Mouse (Mus musculus) hindbrain, embryonic 16.5 days (tissue): ENCODE data around the gene Jag1. TPM values are rescaled to one million over a fixed set of nuclear protein-coding genes. Genes with fewer than 3 reads are reported as not detected.

Experiments
- ATAC-seq: fragments of 200-750 bp; cut with Nextera tagmentation; 2 replicates; pipeline ENCODE4 v1.8.0; 2017; ENCODE audit warnings: moderate TSS enrichment, moderate library complexity
- H3K27ac ChIP-seq: fragments of 300-500 bp; sonication (generic); 2 replicates; pipeline ENCODE4 v1.5.1; 2014; ENCODE audit warnings: low read depth, mild to moderate bottlenecking, control low read depth, low read length, moderate library complexity
- H3K27me3 ChIP-seq: fragments of 300-500 bp; sonication (generic); replicated peaks from 2 replicates; pipeline ENCODE4 v1.6.1; 2014; ENCODE audit warnings: low read length; ENCODE audit not compliant: control insufficient read depth, insufficient read depth
- H3K36me3 ChIP-seq: fragments of 300-500 bp; sonication (generic); 2 replicates; pipeline ENCODE4 v1.6.1; 2014; ENCODE audit warnings: mild to moderate bottlenecking, low read length, moderate library complexity, mixed read lengths; ENCODE audit not compliant: control insufficient read depth, insufficient read depth
- H3K4me1 ChIP-seq: fragments of 300-500 bp; sonication (generic); 2 replicates; pipeline ENCODE4 v1.6.1; 2014; ENCODE audit warnings: low read depth, low read length; ENCODE audit not compliant: control insufficient read depth, insufficient read depth
- H3K4me2 ChIP-seq: fragments of 300-500 bp; sonication (generic); 2 replicates; pipeline ENCODE4 v1.6.1; 2014; ENCODE audit warnings: mild to moderate bottlenecking, low read length, control low read depth, moderate library complexity
- H3K4me3 ChIP-seq: fragments of 300-500 bp; sonication (generic); 2 replicates; pipeline ENCODE4 v1.5.1; 2014; ENCODE audit warnings: mild to moderate bottlenecking, low read length, control low read depth, moderate library complexity
- H3K9ac ChIP-seq: fragments of 300-500 bp; sonication (generic); 2 replicates; pipeline ENCODE4 v1.6.1; 2014; ENCODE audit warnings: low read depth, mild to moderate bottlenecking, control low read depth, low read length, moderate library complexity
- H3K9me3 ChIP-seq: fragments of 300-500 bp; sonication (generic); 2 replicates; pipeline ENCODE4 v1.6.1; 2014; ENCODE audit warnings: mild to moderate bottlenecking, low read length, moderate library complexity; ENCODE audit not compliant: control insufficient read depth
- WGBS: fragments of 180-500 bp; shearing (Covaris S2); extraction: QIAGEN DNeasy Blood & Tissue Kit; methylation state at CpG from one replicate; pipeline ENCODE4 v1.1.7; 2014; 5-methylcytosine and 5-hydroxymethylcytosine counted together
- polyA plus RNA-seq: library from polyadenylated mRNA; unstranded; fragments of >200 nt; fragmentation: Nextera tagmentation; extraction: Ambion mirVana; gene quantifications from 2 replicates; pipeline ENCODE4 v1.2.1, GENCODE M21; 2015

The Jag1 gene
- 5.1 and 9.2 TPM in 2 replicates for polyA plus RNA-seq

DNA sequence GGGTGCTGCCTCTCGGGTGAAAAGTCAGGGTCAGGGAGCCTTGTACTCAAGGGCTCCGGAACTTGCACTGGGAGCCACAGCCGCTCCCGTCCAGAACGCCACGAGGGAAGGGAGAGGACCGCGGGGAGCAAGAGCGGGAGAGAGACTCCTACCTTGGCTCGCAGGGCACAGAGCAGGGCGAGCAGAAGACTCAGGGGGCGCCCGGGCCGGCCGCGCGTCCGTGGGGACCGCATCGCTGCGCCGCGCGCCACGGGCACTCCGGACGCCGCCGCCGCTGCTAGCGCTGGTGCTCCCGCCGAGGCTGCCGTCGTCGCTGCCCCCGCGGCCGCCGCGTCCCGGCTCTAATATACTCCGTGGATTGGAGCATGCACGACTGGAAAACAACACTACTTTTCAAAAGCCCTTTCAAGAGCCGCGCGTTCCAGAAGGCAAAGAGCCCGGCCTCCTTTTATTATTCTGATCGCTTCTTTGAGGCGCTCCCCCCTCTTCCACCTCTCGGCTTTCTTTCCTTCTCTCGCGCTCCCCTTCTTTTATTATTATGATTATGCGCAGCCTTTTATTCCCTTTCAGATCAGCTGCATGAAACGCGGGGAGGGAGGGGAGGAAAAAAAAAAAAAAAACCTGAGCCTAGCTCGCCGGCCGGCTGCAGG is at the start of gene Jag1:
Jag1 (minus strand) TSS at position 620 of the 650 bp plus-strand sequence.
- H3K4me2 ChIP-seq: peak within 1 kb of the TSS; percentile 97
- H3K36me3 ChIP-seq: no peaks in the 10 kb centered on the region
- H3K4me3 ChIP-seq: peak within 1 kb of the TSS; percentile 75
- peaks cover 4% of the 10 kb centered on the region for H3K27me3 ChIP-seq
- 0 out of 2 replicates have a peak, but pooled peaks have one; percentile 1 for ATAC-seq
- peaks cover 25% of the 10 kb centered on the region for H3K4me1 ChIP-seq
- H3K27ac ChIP-seq: peak within 1 kb of the TSS; percentile 87
- WGBS: under 1% methylated on average over 33 of the region's 59 CpGs
- peak within 1 kb of the TSS; percentile 74 for H3K9ac ChIP-seq
- H3K9me3 ChIP-seq: no peaks in the 10 kb centered on the region

DNA sequence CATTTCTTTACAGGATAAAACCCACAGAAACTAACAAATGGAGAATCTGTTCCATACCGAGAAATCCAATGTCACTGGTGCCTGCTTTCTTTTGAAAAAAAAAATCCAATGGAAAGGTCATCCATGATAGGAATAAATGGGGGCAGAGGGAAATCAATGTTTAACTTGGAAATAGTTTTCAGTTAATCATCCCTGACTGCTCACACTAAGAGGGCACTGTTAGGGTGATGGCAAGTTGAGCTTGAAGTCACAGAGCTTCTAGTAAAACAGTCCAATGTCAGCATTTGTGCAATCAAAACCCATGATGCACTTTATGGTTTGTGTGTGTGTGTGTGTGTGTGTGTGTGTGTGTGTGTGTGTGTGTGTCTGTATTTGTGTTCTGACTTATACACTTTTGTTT is 39.6 kb upstream of the Jag1 start:
- 75% methylated on average over 1 of the region's 1 CpGs for WGBS
- no peaks in the 10 kb centered on the region for H3K9me3 ChIP-seq

DNA sequence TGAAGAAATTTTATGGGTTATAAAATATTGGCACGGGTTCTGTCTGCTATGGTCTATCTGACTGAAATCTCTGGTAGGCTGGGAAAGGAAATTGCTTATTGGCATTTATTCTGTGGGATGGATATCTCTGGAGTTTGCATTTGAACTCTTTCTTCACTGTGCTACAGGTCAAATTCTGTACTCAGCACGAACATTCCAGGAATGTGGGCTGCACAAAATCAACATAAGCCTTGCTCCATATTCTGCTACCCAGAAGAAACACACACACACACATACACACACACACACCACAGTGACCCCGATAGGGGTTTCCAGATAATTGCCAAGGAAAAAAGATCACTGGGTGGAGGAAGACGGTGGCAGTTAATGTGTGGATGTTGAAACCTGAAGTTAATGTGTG is 37.4 kb upstream of the Jag1 start:
- Histone ChIP-seq H3K27me3 (no peaks in the 10 kb centered on the region), H3K9me3 (no peaks in the 10 kb centered on the region), H3K4me3 (no peak overlapping the region), H3K4me2 (no peak overlapping the region), H3K36me3 (no peaks in the 10 kb centered on the region), H3K27ac (no peak overlapping the region), H3K9ac (no peak overlapping the region), H3K4me1 (no peaks in the 10 kb centered on the region; the same call in 1 of the 2 replicates)
- no peak for ATAC-seq
- 60% methylated on average over 4 of the region's 4 CpGs for WGBS

More for the DNA sequence above, 39.6 kb upstream of the Jag1 start:
- Histone ChIP-seq H3K9ac (no peak overlapping the region), H3K4me2 (no peak overlapping the region), H3K27ac (no peak overlapping the region), H3K4me1 (no peaks in the 10 kb centered on the region; the same call in 1 of the 2 replicates), H3K27me3 (no peaks in the 10 kb centered on the region), H3K4me3 (no peak overlapping the region), H3K36me3 (no peaks in the 10 kb centered on the region)
- no peak for ATAC-seq

DNA sequence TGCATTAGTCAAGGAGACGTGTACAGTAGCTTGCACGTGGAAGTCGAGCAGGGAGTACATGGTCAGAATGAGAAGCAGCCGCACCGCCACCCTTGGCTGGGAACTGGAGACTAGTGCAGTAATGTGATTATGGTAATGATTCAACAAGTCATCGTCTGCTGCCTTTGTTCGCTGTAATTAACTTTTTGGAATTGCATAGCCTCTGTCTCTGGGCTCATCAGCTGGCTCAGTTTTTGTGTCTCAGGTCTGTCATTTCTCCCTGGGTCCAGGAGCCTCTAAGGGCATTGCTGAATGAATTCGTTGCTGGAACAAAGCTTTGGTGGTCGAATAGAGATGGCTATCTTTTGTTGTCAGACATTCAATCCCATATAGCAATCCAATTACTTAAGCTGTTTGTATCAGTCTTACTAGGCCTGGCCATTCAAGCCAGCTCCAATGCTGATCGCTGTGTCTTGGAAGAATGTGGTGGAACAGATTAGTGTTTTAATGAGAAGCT is 36.8 kb upstream of the Jag1 start:
- no peak overlapping the region for H3K9ac ChIP-seq
- H3K4me3 ChIP-seq: no peak overlapping the region
- no peak overlapping the region for H3K4me2 ChIP-seq
- 29% methylated on average over 10 of the region's 10 CpGs for WGBS
- no peaks in the 10 kb centered on the region for H3K27me3 ChIP-seq
- H3K4me1 ChIP-seq: no peaks in the 10 kb centered on the region; the same call in 1 of the 2 replicates
- H3K36me3 ChIP-seq: no peaks in the 10 kb centered on the region
- ATAC-seq: peak; percentile 93
- H3K27ac ChIP-seq: no peak overlapping the region
- H3K9me3 ChIP-seq: no peaks in the 10 kb centered on the region

DNA sequence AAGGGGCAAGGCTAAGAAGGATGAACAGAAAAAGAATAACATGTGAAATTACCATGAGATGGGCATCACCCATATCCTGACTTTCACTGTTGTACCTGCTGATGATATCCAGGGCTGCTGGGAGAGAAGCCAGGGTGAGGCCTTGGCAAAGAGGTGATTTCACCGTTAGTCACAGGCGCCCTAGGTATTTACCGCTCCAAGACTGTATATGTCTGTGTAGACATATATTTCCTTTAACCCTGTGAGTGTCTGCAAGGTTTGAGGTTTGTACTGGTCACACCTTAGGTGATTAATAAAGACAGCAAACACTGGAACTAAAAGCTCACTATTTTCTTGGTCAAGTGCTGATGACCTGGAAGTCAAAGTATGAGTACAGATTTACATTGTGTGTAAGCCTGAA is 34.5 kb upstream of the Jag1 start:
- Histone ChIP-seq H3K36me3 (no peaks in the 10 kb centered on the region), H3K4me3 (no peak overlapping the region), H3K9me3 (no peaks in the 10 kb centered on the region), H3K4me1 (no peaks in the 10 kb centered on the region; the same call in 1 of the 2 replicates), H3K27ac (no peak overlapping the region), H3K27me3 (no peaks in the 10 kb centered on the region), H3K4me2 (no peak overlapping the region), H3K9ac (no peak overlapping the region)
- no peak for ATAC-seq
- 98% methylated on average over 3 of the region's 3 CpGs for WGBS

DNA sequence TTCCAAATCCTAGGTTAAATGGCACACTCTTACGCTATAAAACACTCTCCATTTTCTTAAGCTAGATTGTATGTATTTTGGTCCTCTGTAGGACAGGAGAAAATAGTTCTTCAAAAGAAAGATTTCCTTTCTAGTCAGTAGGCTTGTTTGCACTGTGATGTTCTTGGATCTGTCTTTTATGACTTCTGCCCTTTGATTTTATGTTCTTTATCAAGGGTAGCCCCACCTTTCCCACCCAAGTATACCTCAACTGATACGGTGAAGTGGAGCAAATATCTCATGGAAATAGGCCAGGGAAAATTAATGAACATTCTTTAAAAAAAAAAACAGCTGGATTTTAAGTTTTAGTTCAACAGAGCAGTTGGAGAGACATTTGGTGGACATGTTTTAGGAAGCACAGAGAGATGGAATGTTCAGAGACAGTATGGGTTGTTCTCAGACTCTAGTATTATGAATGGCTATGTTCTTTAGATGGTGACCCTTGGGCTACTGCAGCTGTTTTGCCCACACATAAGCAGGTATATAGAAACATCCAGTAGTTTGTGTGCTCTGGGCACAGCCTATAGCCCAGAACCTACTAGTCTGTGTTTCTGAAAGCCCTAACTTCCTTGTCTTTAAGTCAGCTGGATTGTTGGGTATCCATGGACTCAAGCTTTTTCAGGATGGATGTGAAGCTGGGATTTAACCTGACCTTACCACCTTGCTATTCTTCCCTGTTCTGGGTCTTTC is 30.7 kb upstream of the Jag1 start:
- Histone ChIP-seq H3K4me1 (no peaks in the 10 kb centered on the region), H3K27me3 (no peaks in the 10 kb centered on the region), H3K9me3 (no peaks in the 10 kb centered on the region), H3K4me2 (no peak overlapping the region), H3K4me3 (no peak overlapping the region), H3K9ac (no peak overlapping the region), H3K36me3 (no peaks in the 10 kb centered on the region), H3K27ac (no peak overlapping the region)
- 91% methylated on average over 2 of the region's 2 CpGs for WGBS
- ATAC-seq: no peak

DNA sequence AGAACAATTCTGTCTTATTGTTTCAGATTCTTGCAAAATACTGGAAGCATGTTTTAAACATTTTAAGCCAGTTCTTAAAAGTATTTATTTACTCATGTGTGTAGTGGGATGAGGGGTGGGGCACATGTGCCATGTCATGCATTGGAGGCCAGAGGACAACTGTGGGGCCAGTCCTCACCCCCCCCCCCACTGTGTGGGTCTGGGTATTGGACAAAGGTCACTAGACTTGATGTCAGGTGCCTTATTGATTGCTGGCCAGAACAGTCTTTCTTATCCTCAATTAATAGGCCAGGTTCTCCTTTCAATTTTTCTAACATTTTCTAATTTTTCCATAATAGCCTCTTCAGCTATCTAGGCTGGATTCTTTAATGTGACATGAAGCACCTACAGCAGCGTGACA is 21.6 kb upstream of the Jag1 start:
- ATAC-seq: no peak
- Histone ChIP-seq H3K27me3 (no peaks in the 10 kb centered on the region), H3K36me3 (no peaks in the 10 kb centered on the region), H3K4me2 (no peak overlapping the region), H3K27ac (no peak overlapping the region), H3K4me3 (no peak overlapping the region), H3K4me1 (no peaks in the 10 kb centered on the region), H3K9ac (no peak overlapping the region), H3K9me3 (no peaks in the 10 kb centered on the region)
- WGBS: 88% methylated on average over 1 of the region's 1 CpGs

DNA sequence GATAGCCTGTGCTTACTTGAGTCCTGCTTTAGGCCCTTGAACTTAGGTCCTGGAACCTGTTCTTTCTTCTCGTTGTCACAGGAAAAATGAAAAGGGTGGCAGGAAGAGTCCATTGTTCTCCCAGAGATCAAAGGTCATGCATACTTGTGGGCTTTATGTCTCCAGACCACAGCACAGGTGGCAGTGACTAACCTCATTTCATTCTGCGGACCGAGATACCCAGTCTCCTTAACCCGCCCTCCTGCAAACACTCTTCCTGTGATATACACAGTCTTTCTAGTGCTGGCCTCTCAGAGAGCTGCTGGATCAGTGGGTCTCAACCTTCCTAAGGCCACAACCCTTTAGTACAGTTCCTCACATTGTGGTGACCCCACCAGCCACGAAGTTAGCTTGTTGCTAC is 17.6 kb upstream of the Jag1 start:
- Histone ChIP-seq H3K36me3 (no peaks in the 10 kb centered on the region), H3K27ac (no peak overlapping the region), H3K4me2 (no peak overlapping the region), H3K9ac (no peak overlapping the region), H3K27me3 (no peaks in the 10 kb centered on the region), H3K9me3 (no peaks in the 10 kb centered on the region), H3K4me1 (no peaks in the 10 kb centered on the region), H3K4me3 (no peak overlapping the region)
- ATAC-seq: no peak
- WGBS: 85% methylated on average over 5 of the region's 5 CpGs

DNA sequence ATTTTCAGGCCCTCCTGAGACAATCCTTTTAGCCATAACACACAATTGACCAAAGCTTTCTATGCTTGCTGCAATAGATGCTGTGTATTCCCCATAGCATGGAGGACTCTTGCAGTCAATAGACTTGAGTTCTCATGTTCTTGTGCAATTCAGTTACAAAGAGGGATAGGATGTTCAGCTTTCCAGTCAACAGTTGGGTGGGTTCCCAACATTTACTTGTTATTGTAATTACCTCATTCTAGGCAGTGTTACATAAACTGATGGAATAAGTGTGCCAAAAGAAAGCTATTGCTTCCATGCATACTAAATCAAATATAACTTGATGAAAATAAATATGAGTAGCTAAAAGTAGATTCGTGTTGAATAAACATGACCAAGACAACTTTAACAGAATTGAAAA is 8.4 kb upstream of the Jag1 start:
- Histone ChIP-seq H3K36me3 (no peaks in the 10 kb centered on the region), H3K4me1 (no peaks in the 10 kb centered on the region), H3K27me3 (no peaks in the 10 kb centered on the region), H3K9ac (no peak overlapping the region), H3K4me2 (no peak overlapping the region), H3K27ac (no peak overlapping the region), H3K4me3 (no peak overlapping the region), H3K9me3 (no peaks in the 10 kb centered on the region; the same call in 1 of the 2 replicates)
- ATAC-seq: no peak
- 86% methylated on average over 1 of the region's 1 CpGs for whole genome bisulfite sequencing
